In the genomic region with DNA sequence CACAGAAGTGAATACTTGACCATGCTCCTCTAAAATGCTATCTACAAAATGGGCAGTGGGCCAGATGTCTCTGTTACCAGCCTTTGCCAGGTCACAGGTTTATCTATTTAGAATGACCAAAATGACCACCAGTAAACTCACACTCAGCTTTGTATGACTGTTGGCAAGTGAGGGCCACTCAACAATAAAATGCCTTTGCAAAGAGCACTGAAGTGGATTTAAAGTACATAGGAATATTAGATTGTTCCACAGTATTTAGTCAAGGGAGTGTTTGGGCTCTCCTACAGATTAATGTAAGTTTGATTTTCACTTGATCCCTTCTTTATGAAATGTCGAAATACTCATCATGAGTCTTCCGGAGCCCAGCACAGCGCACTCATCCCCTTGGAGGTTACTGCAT, we compare ENCODE assay signal across 25 mouse cellular contexts. TPM values are rescaled to one million over a fixed set of nuclear protein-coding genes. Genes with fewer than 3 reads are reported as not detected.
"Had no signal": no experiment of that assay in that cellular context is flagged by ENCODE, and none has a peak within 500 bp of the region (broad histone marks: within the 10 kb centered on the region; RNA-seq: fewer than 3 reads in every experiment).

No protein-coding gene starts in this region.

- H3K4me2 ChIP-seq: heart, embryonic 11.5 days; heart, embryonic 13.5 days; heart, embryonic 15.5 days; hindbrain, embryonic 13.5 days; hindbrain, embryonic 15.5 days; kidney, embryonic 15.5 days; limb, embryonic 12.5 days had no signal

- H3K4me1 ChIP-seq: heart, embryonic 13.5 days; heart, embryonic 15.5 days; hindbrain, embryonic 13.5 days; hindbrain, embryonic 15.5 days; kidney, embryonic 15.5 days; limb, embryonic 10.5 days; limb, embryonic 12.5 days had no signal

- H3K9me3 ChIP-seq: heart, embryonic 13.5 days; heart, embryonic 15.5 days; hindbrain, embryonic 13.5 days; hindbrain, embryonic 15.5 days; kidney, embryonic 15.5 days; limb, embryonic 10.5 days; limb, embryonic 12.5 days had no signal

- DNase-seq: gastrocnemius, postnatal 14 days; gastrocnemius, postnatal 36 days; heart, adult 11 months; heart, adult 2 months; heart, postnatal 14 days; heart, postnatal 36 days; kidney, adult 11 months; kidney, adult 2 months; kidney, adult 9 months; kidney, postnatal 14 days; kidney, postnatal 36 days; liver had no signal

- ATAC-seq: hindbrain, postnatal 0 days; intestine, embryonic 16.5 days had no signal

- H3K9ac ChIP-seq: heart, embryonic 13.5 days; heart, embryonic 15.5 days; hindbrain, embryonic 13.5 days; hindbrain, embryonic 15.5 days; kidney, embryonic 15.5 days; limb, embryonic 12.5 days had no signal

- H3K4me3 ChIP-seq: heart, adult 2 months; heart, embryonic 13.5 days; heart, embryonic 15.5 days; hindbrain, embryonic 13.5 days; hindbrain, embryonic 15.5 days; kidney, embryonic 15.5 days; layer of hippocampus, adult 2 months; left cerebral cortex, adult 2 months; limb, embryonic 10.5 days; limb, embryonic 12.5 days had no signal

- H3K27ac ChIP-seq: heart, adult 2 months; heart, embryonic 13.5 days; heart, embryonic 15.5 days; hindbrain, embryonic 13.5 days; hindbrain, embryonic 15.5 days; hindbrain, postnatal 0 days; kidney, embryonic 15.5 days; kidney, postnatal 0 days; layer of hippocampus, adult 2 months; left cerebral cortex, adult 2 months; limb, embryonic 10.5 days; limb, embryonic 12.5 days had no signal

- H3K27me3 ChIP-seq: heart, embryonic 13.5 days; heart, embryonic 15.5 days; hindbrain, embryonic 13.5 days; hindbrain, embryonic 15.5 days; kidney, embryonic 15.5 days; limb, embryonic 12.5 days had no signal

RNA-seq across cellular contexts. Expression of gene Msantd1, which starts 53.7 kb away (rescaled TPM):
- polyA plus RNA-seq: heart, embryonic 13.5 days; heart, embryonic 15.5 days had no signal
